Mouse (Mus musculus): ENCODE measurements at regions not wholly inside any gene's neighbourhood (a gene's known extent, or its start where the extent isn't known, plus 50 kb on each side); places are given as distances from the start of the nearest gene placed in this dataset.

DNA sequence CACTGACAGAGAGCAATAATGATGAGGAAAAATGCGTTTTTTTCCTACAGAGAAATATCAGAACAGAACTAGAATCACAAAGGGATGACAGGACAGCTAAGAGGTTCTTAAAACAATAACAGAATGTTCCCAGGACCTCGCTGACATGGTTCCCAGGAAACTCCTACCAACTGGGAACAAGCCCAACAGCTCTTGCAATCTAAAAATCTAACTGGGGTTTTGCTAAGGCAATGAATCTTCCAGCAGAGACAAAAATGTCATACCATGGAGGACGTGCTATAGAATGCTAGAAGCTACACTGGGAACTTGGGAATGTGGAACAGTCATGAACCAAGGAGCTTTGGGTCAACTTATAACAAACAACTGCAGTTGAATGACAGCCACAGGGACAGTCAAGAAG lies 59.7 kb upstream of the Gm10985 start:
- H3K27me3 ChIP-seq (replicated peaks) = no peaks in the 10 kb centered on the region
- TF ChIP-seq ZMIZ1 (IDR thresholded peaks at IDR 0.05; ENCODE audit: low read depth, low read length) (no peak), GABPA (IDR thresholded peaks at IDR 0.05; ENCODE audit: insufficient replicate concordance, low read depth, low read length) (no peak), RAD21 (IDR thresholded peaks at IDR 0.05; ENCODE audit: low read depth, low read length) (no peak)
- no peaks in the 10 kb centered on the region for H3K36me3 ChIP-seq (replicated peaks in 1 of 2; ENCODE audit: control insufficient read depth in 1 of 2, insufficient read depth in 1 of 2, low read length in 1 of 2)
- H3K79me2 ChIP-seq (replicated peaks; ENCODE audit: control insufficient read depth, extremely low read depth, insufficient read depth, poor library complexity, severe bottlenecking) = no peaks in the 10 kb centered on the region
- dilution Hi-C loops (cut with MboI; ENCODE audit: extremely low pct_ligation_motif_present, extremely low pct_unique_long_range_greater_than_20kb, low sequenced_read_pairs) (no loop called here), in situ Hi-C loops (cut with MboI; ENCODE audit: low pct_ligation_motif_present, low pct_unique_long_range_greater_than_20kb, low sequenced_read_pairs) (no loop called here)
- H3K9me3 ChIP-seq (replicated peaks; ENCODE audit: low read length) = no peaks in the 10 kb centered on the region
- H3K4me2 ChIP-seq (ENCODE audit: insufficient read depth, low read depth, poor library complexity, severe bottlenecking) = no peak overlapping the region
- no peak for DNase-seq (ENCODE audit: extremely low read depth)
- H3K4me1 ChIP-seq (ENCODE audit: control insufficient read depth in 1 of 2, insufficient read depth in 2 of 2) = no peaks in the 10 kb centered on the region
- H3K27ac ChIP-seq (ENCODE audit: insufficient read depth, low read depth) = no peak overlapping the region
- H3K4me3 ChIP-seq (replicated peaks in 1 of 3; ENCODE audit: low read depth in 2 of 3, low read length in 2 of 3, poor library complexity in 1 of 3) = no peak overlapping the region
- no peak overlapping the region for H3K9ac ChIP-seq (ENCODE audit: insufficient read depth, low read depth)

DNA sequence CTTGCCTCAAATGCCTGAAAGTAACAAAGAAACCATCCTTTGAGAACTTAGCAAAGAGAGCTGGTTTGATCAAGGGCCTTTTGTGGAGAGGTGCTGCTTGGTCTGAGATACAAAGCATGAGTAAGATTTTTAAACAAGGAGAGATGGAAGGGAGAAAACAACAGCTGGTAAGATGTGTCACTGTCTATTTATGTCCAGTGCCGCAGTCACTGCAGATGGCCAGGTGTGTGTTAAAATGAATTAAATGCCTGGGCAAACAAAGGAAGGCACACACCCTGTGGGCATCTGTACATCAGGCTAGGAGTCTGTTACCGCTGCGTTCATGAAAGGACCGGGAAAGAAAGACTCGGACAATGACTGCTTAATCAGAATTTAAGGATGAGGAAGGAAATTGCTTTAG lies 68.2 kb upstream of the Gm10985 start:
- dilution Hi-C loops (cut with MboI; ENCODE audit: extremely low pct_ligation_motif_present, extremely low pct_unique_long_range_greater_than_20kb, low sequenced_read_pairs) (no loop called here), in situ Hi-C loops (cut with MboI; ENCODE audit: low pct_ligation_motif_present, low pct_unique_long_range_greater_than_20kb, low sequenced_read_pairs) (no loop called here)
- DNase-seq (ENCODE audit: extremely low read depth) = no peak
- Histone ChIP-seq H3K4me2 (ENCODE audit: insufficient read depth, low read depth, poor library complexity, severe bottlenecking) (no peak overlapping the region), H3K79me2 (replicated peaks; ENCODE audit: control insufficient read depth, extremely low read depth, insufficient read depth, poor library complexity, severe bottlenecking) (no peaks in the 10 kb centered on the region), H3K36me3 (replicated peaks in 1 of 2; ENCODE audit: control insufficient read depth in 1 of 2, insufficient read depth in 1 of 2, low read length in 1 of 2) (no peaks in the 10 kb centered on the region), H3K27ac (ENCODE audit: insufficient read depth, low read depth) (no peak overlapping the region), H3K9me3 (replicated peaks; ENCODE audit: low read length) (no peaks in the 10 kb centered on the region), H3K27me3 (replicated peaks) (no peaks in the 10 kb centered on the region), H3K4me3 (replicated peaks in 1 of 3; ENCODE audit: low read depth in 2 of 3, low read length in 2 of 3, poor library complexity in 1 of 3) (no peak overlapping the region), H3K9ac (ENCODE audit: insufficient read depth, low read depth) (no peak overlapping the region), H3K4me1 (ENCODE audit: control insufficient read depth in 1 of 2, insufficient read depth in 2 of 2) (no peaks in the 10 kb centered on the region)
- TF ChIP-seq E2F4 (IDR thresholded peaks at IDR 0.05; ENCODE audit: insufficient replicate concordance, low read depth, low read length) (no peak), CHD1 (IDR thresholded peaks at IDR 0.05; ENCODE audit: low read depth, low read length) (no peak), BHLHE40 (IDR thresholded peaks at IDR 0.05; ENCODE audit: low read depth, low read length) (no peak), MEF2A (IDR thresholded peaks at IDR 0.05; ENCODE audit: borderline replicate concordance, low read depth, low read length) (no peak), CHD2 (IDR thresholded peaks at IDR 0.05; ENCODE audit: low read length) (no peak), KAT2A (IDR thresholded peaks at IDR 0.05; ENCODE audit: insufficient replicate concordance, low read length) (no peak)

DNA sequence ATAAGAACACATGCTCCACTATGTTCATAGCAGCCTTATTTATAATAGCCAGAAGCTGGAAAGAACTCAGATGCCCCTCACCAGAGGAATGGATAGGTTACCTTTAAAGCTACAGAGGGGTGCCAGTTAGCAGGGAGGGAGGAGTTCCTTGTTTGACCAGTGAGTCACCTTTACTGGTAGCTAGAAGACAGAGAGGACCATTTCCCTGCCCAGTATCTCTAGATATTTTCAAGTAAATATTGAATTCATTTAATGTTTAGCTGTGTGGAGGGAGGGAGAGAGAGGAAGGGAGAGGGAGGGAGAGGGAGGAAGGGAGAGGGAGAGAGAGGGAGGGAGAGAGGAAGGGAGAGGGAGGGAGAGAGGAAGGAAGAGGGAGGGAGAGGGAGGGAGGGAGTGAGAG lies 77.3 kb upstream of the Gm10985 start:
- no peaks in the 10 kb centered on the region for H3K9me3 ChIP-seq (replicated peaks; ENCODE audit: low read length)
- H3K4me3 ChIP-seq (replicated peaks in 1 of 3; ENCODE audit: low read depth in 2 of 3, low read length in 2 of 3, poor library complexity in 1 of 3) = no peak overlapping the region
- H3K4me2 ChIP-seq (ENCODE audit: insufficient read depth, low read depth, poor library complexity, severe bottlenecking) = no peak overlapping the region
- H3K27ac ChIP-seq (ENCODE audit: insufficient read depth, low read depth) = no peak overlapping the region
- H3K36me3 ChIP-seq (replicated peaks in 1 of 2; ENCODE audit: control insufficient read depth in 1 of 2, insufficient read depth in 1 of 2, low read length in 1 of 2) = no peaks in the 10 kb centered on the region
- no peak for TF ChIP-seq ZC3H11A (IDR thresholded peaks at IDR 0.05; ENCODE audit: low read depth, low read length)
- no peak for TF ChIP-seq MAX (IDR thresholded peaks at IDR 0.05; ENCODE audit: low read length)
- no peak for TF ChIP-seq EP300 (IDR thresholded peaks at IDR 0.05; ENCODE audit: low read length)
- no peak for TF ChIP-seq RCOR1 (conservative IDR thresholded peaks at IDR 0.05; ENCODE audit: low read depth, low read length)
- no peak for TF ChIP-seq TBP (conservative IDR thresholded peaks at IDR 0.05; ENCODE audit: low read depth, low read length)
- no peak for TF ChIP-seq E2F4 (IDR thresholded peaks at IDR 0.05; ENCODE audit: insufficient replicate concordance, low read depth, low read length)
- TF ChIP-seq IRF4 (IDR thresholded peaks at IDR 0.05; ENCODE audit: low read depth, low read length) = no peak
- TF ChIP-seq UBTF (IDR thresholded peaks at IDR 0.05; ENCODE audit: low read depth, low read length) = no peak
- no peak for TF ChIP-seq CHD1 (IDR thresholded peaks at IDR 0.05; ENCODE audit: low read depth, low read length)
- TF ChIP-seq KAT2A (IDR thresholded peaks at IDR 0.05; ENCODE audit: insufficient replicate concordance, low read length) = no peak
- no peak for TF ChIP-seq USF1 (IDR thresholded peaks at IDR 0.05; ENCODE audit: low read depth, low read length)
- TF ChIP-seq PAX5 (IDR thresholded peaks at IDR 0.05; ENCODE audit: low read length) = no peak
- TF ChIP-seq POLR2AphosphoS2 (IDR thresholded peaks at IDR 0.05; ENCODE audit: low read depth, low read length) = no peak
- TF ChIP-seq ZNF384 (IDR thresholded peaks at IDR 0.05; ENCODE audit: low read depth, low read length) = no peak
- no peak for TF ChIP-seq TCF12 (IDR thresholded peaks at IDR 0.05; ENCODE audit: low read depth, low read length)
- TF ChIP-seq SIN3A (IDR thresholded peaks at IDR 0.05; ENCODE audit: low read length) = no peak
- no peak for TF ChIP-seq MYC (IDR thresholded peaks at IDR 0.05; ENCODE audit: low read depth, low read length)
- no peak for TF ChIP-seq MAZ (IDR thresholded peaks at IDR 0.05; ENCODE audit: low read depth, low read length)
- TF ChIP-seq CHD2 (IDR thresholded peaks at IDR 0.05; ENCODE audit: low read length) = no peak
- no peaks in the 10 kb centered on the region for H3K79me2 ChIP-seq (replicated peaks; ENCODE audit: control insufficient read depth, extremely low read depth, insufficient read depth, poor library complexity, severe bottlenecking)
- DNase-seq (ENCODE audit: extremely low read depth) = no peak
- H3K27me3 ChIP-seq (replicated peaks) = no peaks in the 10 kb centered on the region
- no peaks in the 10 kb centered on the region for H3K4me1 ChIP-seq (ENCODE audit: control insufficient read depth in 1 of 2, insufficient read depth in 2 of 2)
- dilution Hi-C loops (cut with MboI; ENCODE audit: extremely low pct_ligation_motif_present, extremely low pct_unique_long_range_greater_than_20kb, low sequenced_read_pairs) (no loop called here), in situ Hi-C loops (cut with MboI; ENCODE audit: low pct_ligation_motif_present, low pct_unique_long_range_greater_than_20kb, low sequenced_read_pairs) (no loop called here)
- no peak overlapping the region for H3K9ac ChIP-seq (ENCODE audit: insufficient read depth, low read depth)

Data from CH12.LX (cell line).